Mouse (Mus musculus): Measurements from ENCODE around the gene Lsamp. TPM values are rescaled to one million over a fixed set of nuclear protein-coding genes. Genes with fewer than 3 reads are reported as not detected.

The Lsamp gene
- polyA plus RNA-seq, 1 experiment from 2014 or later: 0.75 TPM

DNA sequence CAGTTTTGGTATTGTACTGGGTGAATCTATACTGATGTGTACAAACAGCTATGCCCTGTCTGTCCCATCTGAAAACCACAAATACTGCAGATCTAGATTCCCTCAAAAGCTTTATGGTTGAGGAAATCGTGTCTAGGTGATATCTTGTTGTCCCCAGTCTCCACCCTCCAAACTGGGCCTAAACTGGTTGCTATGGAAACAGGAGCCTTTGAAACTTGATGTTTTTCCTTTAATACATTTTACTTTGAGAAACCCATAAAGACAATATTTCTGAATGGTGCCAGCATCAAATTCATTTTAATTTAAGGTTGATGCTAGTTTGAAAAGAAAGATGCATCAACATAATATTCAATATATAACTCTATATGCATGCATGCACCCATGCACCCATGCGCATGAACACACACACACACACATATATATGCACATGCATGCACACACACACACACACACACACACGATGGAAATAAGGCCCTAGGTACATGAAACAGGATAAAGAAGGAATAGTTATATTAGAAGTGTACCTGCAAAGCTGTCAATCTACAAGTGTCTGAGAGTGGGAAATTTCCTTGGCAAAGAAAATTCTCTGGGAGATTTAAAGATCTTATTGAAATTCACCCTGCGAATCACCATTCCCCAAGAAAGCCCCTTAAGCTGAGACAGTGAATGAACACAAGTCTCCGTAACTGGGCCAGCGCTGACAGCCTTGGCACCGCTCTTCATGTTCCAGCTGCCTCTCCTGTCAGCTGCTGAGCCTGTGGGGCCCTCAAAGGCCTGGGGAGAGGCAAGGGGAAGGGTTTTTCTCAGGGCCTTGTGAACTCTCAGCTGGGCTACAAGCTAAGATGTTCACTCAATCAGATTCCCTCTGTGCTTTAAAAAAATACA is 525.2 kb downstream of the Lsamp start:
- Histone ChIP-seq H3K4me2 (no peak overlapping the region), H3K36me3 (no peaks in the 10 kb centered on the region), H3K27me3 (no peaks in the 10 kb centered on the region), H3K4me3 (no peak overlapping the region), H3K27ac (no peak overlapping the region), H3K4me1 (0 out of 2 replicates have a peak, but pooled peaks cover 2% of the 10 kb centered on the region), H3K9me3 (no peaks in the 10 kb centered on the region), H3K9ac (no peak overlapping the region)
- no peak for ATAC-seq (ENCODE audit: borderline replicate concordance, extremely low read depth, low FRiP score, low TSS enrichment)
- 66% methylated on average over 7 of the region's 7 CpGs for WGBS

DNA sequence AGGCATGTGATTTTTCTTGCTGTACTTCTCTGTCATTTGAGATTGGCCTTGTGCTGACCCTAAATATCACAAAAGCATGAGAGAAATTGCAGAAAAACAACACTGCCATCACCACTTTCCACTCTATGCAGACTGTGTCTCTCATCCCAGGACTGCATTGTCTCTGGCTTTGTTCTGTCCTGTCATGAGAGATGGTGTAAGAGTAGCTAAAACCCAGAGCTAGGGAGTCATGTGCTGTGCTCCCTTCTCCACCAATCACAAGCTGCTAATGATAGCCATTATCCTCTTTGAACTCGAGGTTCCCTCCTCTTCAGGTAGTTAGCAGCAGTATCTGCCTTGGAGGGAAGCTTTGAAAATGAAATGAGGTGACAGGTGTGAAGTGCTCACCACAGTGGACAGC is 552.6 kb downstream of the Lsamp start:
- no peaks in the 10 kb centered on the region for H3K9me3 ChIP-seq
- no peak overlapping the region for H3K4me3 ChIP-seq
- H3K4me1 ChIP-seq: no peaks in the 10 kb centered on the region
- H3K27me3 ChIP-seq: no peaks in the 10 kb centered on the region
- no peak overlapping the region for H3K9ac ChIP-seq
- no peak for ATAC-seq (ENCODE audit: borderline replicate concordance, extremely low read depth, low FRiP score, low TSS enrichment)
- H3K27ac ChIP-seq: no peak overlapping the region
- no peak overlapping the region for H3K4me2 ChIP-seq
- WGBS: 15% methylated on average over 1 of the region's 1 CpGs
- no peaks in the 10 kb centered on the region for H3K36me3 ChIP-seq

DNA sequence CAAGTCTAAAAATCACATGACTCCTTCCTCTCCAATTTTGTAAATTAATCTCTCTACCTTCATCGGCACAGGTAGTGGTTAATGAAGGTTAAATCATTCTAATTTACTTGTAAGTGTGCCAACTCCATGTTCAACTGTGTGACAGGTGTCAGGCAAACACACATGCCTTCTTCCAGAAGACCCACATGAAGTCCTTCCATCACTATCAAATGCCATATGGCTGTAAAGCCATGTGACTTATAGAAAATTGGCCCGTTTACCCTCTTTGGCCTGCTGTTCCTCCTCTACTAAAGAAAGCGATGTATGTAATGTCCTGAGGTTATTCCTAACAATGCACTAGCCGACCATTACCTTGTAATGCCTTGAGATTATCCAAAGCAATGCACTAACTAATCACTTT is 565.5 kb downstream of the Lsamp start:
- WGBS: 82% methylated on average over 4 of the region's 4 CpGs
- Histone ChIP-seq H3K36me3 (no peaks in the 10 kb centered on the region), H3K4me2 (no peak overlapping the region), H3K4me3 (no peak overlapping the region), H3K9me3 (no peaks in the 10 kb centered on the region), H3K27ac (no peak overlapping the region), H3K9ac (no peak overlapping the region), H3K27me3 (no peaks in the 10 kb centered on the region), H3K4me1 (no peaks in the 10 kb centered on the region)
- ATAC-seq (ENCODE audit: borderline replicate concordance, extremely low read depth, low FRiP score, low TSS enrichment): no peak

DNA sequence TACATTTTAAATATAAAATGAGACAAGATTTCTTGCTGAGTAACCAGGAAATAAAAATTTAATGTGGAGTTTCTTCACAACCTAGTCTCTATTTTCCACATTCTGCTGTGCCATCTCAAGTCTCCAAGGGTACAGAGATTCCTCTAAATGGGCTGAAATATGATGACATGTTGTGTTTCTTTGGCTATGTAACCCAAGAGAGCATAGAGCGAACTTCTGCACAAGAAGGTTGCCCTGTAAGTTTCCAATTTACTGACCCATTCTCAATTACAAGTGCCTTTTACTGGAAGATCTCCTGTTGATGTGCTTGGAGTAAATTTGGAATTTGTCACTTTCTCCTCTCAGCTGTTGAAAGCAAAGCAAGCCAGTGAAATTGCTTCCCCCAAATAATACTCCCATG is 571.4 kb downstream of the Lsamp start:
- Histone ChIP-seq H3K27me3 (no peaks in the 10 kb centered on the region), H3K36me3 (no peaks in the 10 kb centered on the region), H3K9me3 (no peaks in the 10 kb centered on the region), H3K4me1 (no peaks in the 10 kb centered on the region), H3K4me3 (no peak overlapping the region), H3K27ac (no peak overlapping the region), H3K9ac (no peak overlapping the region), H3K4me2 (no peak overlapping the region)
- no peak for ATAC-seq (ENCODE audit: borderline replicate concordance, extremely low read depth, low FRiP score, low TSS enrichment)
- whole genome bisulfite sequencing: 78% methylated on average over 1 of the region's 1 CpGs

DNA sequence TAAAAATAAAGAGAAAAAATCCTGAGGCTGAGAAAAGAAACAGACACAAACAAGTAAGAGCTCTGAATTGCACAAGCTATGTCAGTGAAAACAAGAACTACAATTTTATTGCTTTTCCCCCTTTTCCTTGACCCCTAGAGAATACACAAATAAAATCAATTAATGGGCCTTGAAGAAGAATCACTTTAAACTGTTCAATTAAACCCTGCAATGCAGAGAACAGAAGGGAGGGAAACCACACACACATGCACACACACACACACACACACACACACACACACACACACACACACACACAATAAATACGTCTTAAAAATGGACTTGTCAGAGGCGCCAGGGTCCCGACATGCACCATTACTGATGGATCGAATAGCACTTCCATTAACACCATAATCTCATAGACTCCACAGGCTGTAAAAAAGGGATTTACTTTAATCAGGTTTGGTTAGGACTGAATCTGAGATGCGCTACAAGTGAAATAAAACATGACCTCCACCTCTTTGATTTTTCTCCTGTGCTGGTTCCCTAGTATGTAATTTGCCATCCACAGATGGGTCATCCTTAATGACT is 573.6 kb downstream of the Lsamp start:
- 84% methylated on average over 5 of the region's 5 CpGs for WGBS
- Histone ChIP-seq H3K9ac (no peak overlapping the region), H3K9me3 (no peaks in the 10 kb centered on the region), H3K4me3 (no peak overlapping the region), H3K4me2 (no peak overlapping the region), H3K27ac (no peak overlapping the region), H3K36me3 (no peaks in the 10 kb centered on the region), H3K27me3 (no peaks in the 10 kb centered on the region), H3K4me1 (no peaks in the 10 kb centered on the region)
- ATAC-seq (ENCODE audit: borderline replicate concordance, extremely low read depth, low FRiP score, low TSS enrichment): no peak

DNA sequence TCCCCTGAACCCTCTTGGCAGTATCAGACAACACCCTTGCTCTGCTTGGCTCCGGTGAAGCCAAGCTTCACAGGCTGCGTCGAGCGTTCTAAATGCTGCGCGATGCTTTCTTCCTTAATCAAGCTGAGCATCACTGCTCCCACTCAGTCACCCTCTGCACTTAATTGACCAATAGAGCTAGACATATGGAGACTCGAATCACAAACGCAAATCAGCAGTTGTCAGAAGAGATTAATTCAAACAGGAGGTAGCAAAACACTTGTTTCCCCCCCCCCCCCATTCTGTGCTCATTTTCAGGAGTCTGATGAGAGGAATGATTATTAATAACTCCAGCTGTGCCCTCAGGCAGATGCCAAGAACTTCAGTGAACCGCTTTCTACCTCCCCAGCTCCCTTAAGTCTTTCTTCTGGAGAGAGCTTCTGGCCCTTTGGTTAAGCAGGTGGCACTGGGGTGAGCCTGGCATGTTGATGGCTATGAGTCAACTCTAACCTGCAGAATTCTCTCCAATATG is 583.3 kb downstream of the Lsamp start:
- H3K36me3 ChIP-seq: no peaks in the 10 kb centered on the region
- H3K27ac ChIP-seq: no peak overlapping the region
- H3K9ac ChIP-seq: no peak overlapping the region
- no peaks in the 10 kb centered on the region for H3K27me3 ChIP-seq
- H3K4me2 ChIP-seq: no peak overlapping the region
- no peaks in the 10 kb centered on the region for H3K4me1 ChIP-seq
- H3K9me3 ChIP-seq: no peaks in the 10 kb centered on the region
- 82% methylated on average over 9 of the region's 9 CpGs for WGBS
- no peak for ATAC-seq (ENCODE audit: borderline replicate concordance, extremely low read depth, low FRiP score, low TSS enrichment)
- no peak overlapping the region for H3K4me3 ChIP-seq

DNA sequence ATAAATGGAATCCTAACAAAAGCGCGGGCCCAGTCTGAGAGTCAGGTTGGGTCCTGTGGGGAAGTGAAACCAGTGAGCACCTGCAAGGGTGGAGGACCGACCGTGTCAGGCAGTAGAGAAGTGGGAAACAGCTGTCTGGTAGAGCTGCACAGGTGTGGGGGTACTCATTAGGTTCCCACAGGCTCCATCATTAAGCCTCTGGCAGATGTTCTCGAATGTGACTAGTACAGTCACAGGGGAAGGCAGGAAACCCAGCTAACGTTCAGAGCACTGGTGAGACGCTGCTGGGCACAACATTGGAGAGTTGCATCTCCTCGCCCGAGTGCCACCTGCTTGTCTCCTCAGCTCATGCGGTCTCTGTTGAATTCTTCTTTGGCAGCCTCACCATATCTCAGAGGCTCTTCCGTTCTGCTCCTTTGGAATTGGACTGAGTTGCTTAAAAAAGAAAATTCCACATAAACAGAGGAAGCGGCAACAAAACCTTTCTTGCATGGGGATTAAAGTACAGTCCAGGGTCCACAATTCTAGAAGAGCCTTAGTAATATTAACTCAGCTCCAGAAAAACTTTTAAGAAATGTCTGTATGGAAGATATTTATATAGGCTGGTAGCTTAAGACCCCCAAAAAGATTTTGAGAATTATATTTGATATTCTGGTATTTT is 588.1 kb downstream of the Lsamp start:
- ATAC-seq (ENCODE audit: borderline replicate concordance, extremely low read depth, low FRiP score, low TSS enrichment): no peak
- H3K9me3 ChIP-seq: no peaks in the 10 kb centered on the region
- no peak overlapping the region for H3K4me2 ChIP-seq
- WGBS: 81% methylated on average over 12 of the region's 12 CpGs
- no peak overlapping the region for H3K9ac ChIP-seq
- H3K4me3 ChIP-seq: no peak overlapping the region
- H3K27ac ChIP-seq: no peak overlapping the region
- no peaks in the 10 kb centered on the region for H3K36me3 ChIP-seq
- H3K4me1 ChIP-seq: no peaks in the 10 kb centered on the region
- no peaks in the 10 kb centered on the region for H3K27me3 ChIP-seq

DNA sequence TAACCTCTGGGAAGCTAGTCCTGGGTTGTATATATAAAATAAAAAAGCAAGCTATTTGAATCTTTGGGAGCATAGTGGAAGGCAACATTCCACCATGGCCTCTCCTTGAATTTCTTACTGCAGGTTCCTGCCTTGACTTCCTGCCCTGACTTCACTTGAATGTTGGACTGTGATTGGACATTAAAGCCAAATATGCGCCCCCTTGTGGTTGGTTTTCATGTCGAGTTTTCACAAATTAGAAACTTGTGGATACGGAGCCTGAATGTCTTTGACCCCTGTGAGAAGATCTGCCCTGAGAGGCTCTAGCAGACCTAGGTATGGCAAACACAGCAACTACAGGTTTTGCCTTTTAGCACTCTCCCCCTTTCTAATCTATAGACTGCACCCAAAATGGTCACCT is 597.9 kb downstream of the Lsamp start:
- no peak overlapping the region for H3K4me3 ChIP-seq
- no peak overlapping the region for H3K9ac ChIP-seq
- H3K27me3 ChIP-seq: no peaks in the 10 kb centered on the region
- no peak overlapping the region for H3K4me2 ChIP-seq
- no peak overlapping the region for H3K27ac ChIP-seq
- H3K4me1 ChIP-seq: no peaks in the 10 kb centered on the region
- no peaks in the 10 kb centered on the region for H3K36me3 ChIP-seq
- no peak for ATAC-seq (ENCODE audit: borderline replicate concordance, extremely low read depth, low FRiP score, low TSS enrichment)
- 63% methylated on average over 3 of the region's 3 CpGs for WGBS
- no peaks in the 10 kb centered on the region for H3K9me3 ChIP-seq

DNA sequence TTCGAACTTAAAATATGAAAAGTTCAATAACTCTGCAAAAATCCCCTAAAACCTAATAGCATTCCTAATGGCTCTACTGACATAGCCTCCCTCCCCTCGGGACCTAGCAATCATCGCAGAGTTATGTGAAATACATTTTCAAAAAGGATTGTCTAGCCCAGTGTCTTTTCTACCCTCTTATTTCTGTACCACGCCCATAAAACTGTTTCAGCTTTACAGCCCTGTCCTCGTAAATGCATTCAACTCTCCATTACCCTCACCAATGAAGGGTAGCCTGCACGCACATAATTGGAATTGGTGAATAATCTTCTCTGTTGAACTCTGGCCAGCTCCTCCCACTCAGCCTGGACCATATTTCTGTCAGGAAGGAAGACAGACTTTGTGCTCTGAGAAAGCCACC is 609.0 kb downstream of the Lsamp start:
- H3K4me1 ChIP-seq: no peaks in the 10 kb centered on the region
- no peak overlapping the region for H3K4me2 ChIP-seq
- H3K9me3 ChIP-seq: no peaks in the 10 kb centered on the region
- no peak overlapping the region for H3K4me3 ChIP-seq
- 76% methylated on average over 6 of the region's 6 CpGs for WGBS
- H3K27me3 ChIP-seq: no peaks in the 10 kb centered on the region
- H3K9ac ChIP-seq: no peak overlapping the region
- no peaks in the 10 kb centered on the region for H3K36me3 ChIP-seq
- no peak for ATAC-seq (ENCODE audit: borderline replicate concordance, extremely low read depth, low FRiP score, low TSS enrichment)
- H3K27ac ChIP-seq: no peak overlapping the region

DNA sequence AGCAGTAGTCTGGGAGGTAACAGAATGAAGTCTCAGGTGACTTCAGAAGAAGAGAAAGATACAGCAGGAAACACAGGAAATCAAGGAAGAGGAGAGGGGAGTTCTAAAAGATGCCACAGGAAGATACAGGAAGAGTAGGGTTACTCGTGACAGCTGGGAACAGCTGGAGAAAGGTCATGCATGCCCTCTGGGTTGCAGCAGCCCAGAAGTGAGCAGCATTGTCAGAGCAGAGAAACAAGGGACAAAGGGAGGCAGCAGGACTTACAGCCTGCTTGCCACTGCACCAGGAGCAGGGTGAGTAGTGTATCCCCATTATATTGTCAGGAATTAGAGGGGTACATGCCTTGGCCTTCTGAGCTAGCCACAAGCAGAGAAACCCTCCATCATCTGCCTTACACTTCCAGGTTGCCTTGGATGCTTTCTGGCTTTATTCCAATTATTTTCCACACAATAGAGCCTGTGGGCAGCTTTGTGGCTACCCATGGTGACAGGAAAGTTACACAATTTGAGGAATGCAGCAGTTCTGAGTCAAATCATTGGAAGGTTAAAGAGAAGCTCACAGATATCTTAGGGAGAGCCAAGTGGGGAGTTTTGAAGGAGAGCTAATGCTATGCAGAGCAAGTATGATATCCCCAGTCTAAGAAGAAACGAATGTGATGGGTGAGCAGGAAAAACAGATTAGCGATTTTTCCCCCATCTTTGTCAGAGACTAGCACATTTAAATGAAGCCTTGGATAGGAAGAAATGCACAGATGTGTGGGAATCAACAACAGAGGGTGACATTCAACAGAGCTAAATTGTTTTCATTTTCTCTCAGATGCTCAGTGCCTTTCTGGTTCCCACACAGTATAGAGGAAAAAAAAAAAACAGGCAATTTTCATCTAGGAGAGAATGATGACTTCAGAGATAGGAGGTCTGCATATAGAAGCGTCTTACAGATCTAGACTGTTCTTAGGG is 617.5 kb downstream of the Lsamp start:
- Histone ChIP-seq H3K27me3 (no peaks in the 10 kb centered on the region), H3K4me1 (no peaks in the 10 kb centered on the region), H3K27ac (no peak overlapping the region), H3K4me2 (no peak overlapping the region), H3K4me3 (no peak overlapping the region), H3K9ac (no peak overlapping the region), H3K36me3 (no peaks in the 10 kb centered on the region), H3K9me3 (no peaks in the 10 kb centered on the region)
- ATAC-seq (ENCODE audit: borderline replicate concordance, extremely low read depth, low FRiP score, low TSS enrichment): no peak
- WGBS: 45% methylated on average over 4 of the region's 4 CpGs

DNA sequence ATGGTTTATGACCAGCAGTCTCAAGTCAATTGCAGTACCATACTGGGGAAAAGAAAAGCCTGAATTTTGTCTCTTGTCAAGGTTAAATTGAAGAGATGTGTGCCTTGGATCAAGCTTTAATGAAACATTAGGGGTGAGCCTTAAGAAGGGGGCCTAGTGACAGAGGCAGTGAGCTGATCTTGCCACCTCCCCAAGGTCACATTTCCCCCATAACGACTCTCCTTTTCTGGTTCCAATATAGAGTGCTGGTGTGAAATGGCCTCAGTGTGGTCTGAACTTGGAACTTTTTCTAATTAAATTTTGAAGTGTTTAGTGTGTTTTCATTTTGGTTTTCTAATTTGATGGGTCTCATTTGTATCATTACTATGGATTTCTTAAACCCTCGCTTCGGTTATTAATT is 623.3 kb downstream of the Lsamp start:
- H3K4me1 ChIP-seq: no peaks in the 10 kb centered on the region
- 83% methylated on average over 3 of the region's 3 CpGs for WGBS

More for the DNA sequence above, 623.3 kb downstream of the Lsamp start:
- no peak overlapping the region for H3K27ac ChIP-seq
- no peaks in the 10 kb centered on the region for H3K27me3 ChIP-seq
- no peak for ATAC-seq (ENCODE audit: borderline replicate concordance, extremely low read depth, low FRiP score, low TSS enrichment)
- no peak overlapping the region for H3K4me3 ChIP-seq
- no peak overlapping the region for H3K9ac ChIP-seq
- no peaks in the 10 kb centered on the region for H3K9me3 ChIP-seq
- H3K4me2 ChIP-seq: no peak overlapping the region
- no peaks in the 10 kb centered on the region for H3K36me3 ChIP-seq
